Mouse (Mus musculus) forebrain, embryonic 12.5 days (tissue): ENCODE results near the gene Zbtb20. TPM values are rescaled to one million over a fixed set of nuclear protein-coding genes. Genes with fewer than 3 reads are reported as not detected.
A peak's percentile ranks its signal among the peaks of the same experiment; 100 is the strongest.

Source experiments
- ATAC-seq: fragments of 200-750 bp; cut with Nextera tagmentation; 2 replicates; pipeline ENCODE4 v1.8.0; 2017; ENCODE audit warnings: moderate TSS enrichment; ENCODE audit not compliant: low FRiP score
- H3K27ac ChIP-seq: fragments of 300-500 bp; sonication (generic); 2 replicates; pipeline ENCODE4 v1.5.1; 2016; ENCODE audit warnings: mild to moderate bottlenecking
- H3K27me3 ChIP-seq: fragments of 300-500 bp; sonication (generic); 2 replicates; pipeline ENCODE4 v1.6.1; 2016; ENCODE audit warnings: mild to moderate bottlenecking
- H3K36me3 ChIP-seq: fragments of 300-500 bp; sonication (generic); replicated peaks from 2 replicates; pipeline ENCODE4 v1.6.1; 2016; ENCODE audit warnings: mild to moderate bottlenecking
- H3K4me1 ChIP-seq: fragments of 300-500 bp; sonication (generic); 2 replicates; pipeline ENCODE4 v1.6.1; 2016
- H3K4me2 ChIP-seq: fragments of 300-500 bp; sonication (generic); 2 replicates; pipeline ENCODE4 v1.6.1; 2016; ENCODE audit warnings: mild to moderate bottlenecking, moderate library complexity
- H3K4me3 ChIP-seq: fragments of 300-500 bp; sonication (generic); replicated peaks from 2 replicates; pipeline ENCODE4 v1.5.1; 2016; ENCODE audit warnings: mild to moderate bottlenecking
- H3K9ac ChIP-seq: fragments of 300-500 bp; sonication (generic); 2 replicates; pipeline ENCODE4 v1.6.1; 2016; ENCODE audit warnings: mild to moderate bottlenecking
- H3K9me3 ChIP-seq: fragments of 300-500 bp; sonication (generic); 2 replicates; pipeline ENCODE4 v1.6.1; 2016
- WGBS: fragments of 180-500 bp; shearing (Covaris S2); methylation state at CpG from one replicate; pipeline ENCODE4 v1.1.7; 2016; 5-methylcytosine and 5-hydroxymethylcytosine counted together
- polyA plus RNA-seq: library from polyadenylated mRNA; unstranded; fragments of >200 nt; fragmentation: Nextera tagmentation; extraction: Ambion mirVana; gene quantifications from 2 replicates; pipeline ENCODE4 v1.2.1, GENCODE M21; 2016

Zbtb20 gene
- polyA plus RNA-seq, 1 experiment from 2014 or later: 73.6 TPM

GRCm38 (mm10) chr16:43402888-43403287 is 527.2 kb downstream of the Zbtb20 start:
- H3K36me3 ChIP-seq: no peaks in the 10 kb centered on the region
- H3K4me1 ChIP-seq: peaks cover 7% of the 10 kb centered on the region; the same call in 1 of the 2 replicates
- no peaks in the 10 kb centered on the region for H3K9me3 ChIP-seq
- H3K9ac ChIP-seq: no peak overlapping the region
- 86% methylated on average over 4 of the region's 4 CpGs for WGBS
- no peak overlapping the region for H3K4me3 ChIP-seq
- ATAC-seq: no peak
- no peak overlapping the region for H3K4me2 ChIP-seq
- H3K27ac ChIP-seq: no peak overlapping the region
- no peaks in the 10 kb centered on the region for H3K27me3 ChIP-seq

DNA sequence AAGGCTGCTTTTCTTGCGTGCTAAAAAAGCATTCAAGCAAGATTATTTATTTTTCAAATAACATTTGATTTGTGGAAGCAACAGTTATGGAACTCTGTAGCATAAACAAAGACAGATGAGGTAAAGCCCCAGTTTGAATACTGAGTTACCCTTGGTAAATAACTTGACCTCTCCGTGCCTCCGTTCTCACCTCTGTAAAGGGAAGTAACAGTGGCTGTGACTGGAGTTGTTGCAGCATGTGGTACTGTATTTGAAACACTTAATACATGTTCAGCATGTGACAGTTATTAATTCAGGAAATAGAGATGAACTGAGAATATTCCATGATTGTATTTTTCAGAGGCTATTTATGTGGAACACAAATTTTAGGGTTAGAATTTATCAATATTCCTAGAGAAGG is 529.4 kb downstream of the Zbtb20 start:
- no peak for ATAC-seq
- Histone ChIP-seq H3K4me1 (peaks cover 21% of the 10 kb centered on the region), H3K27me3 (no peaks in the 10 kb centered on the region), H3K4me3 (no peak overlapping the region), H3K27ac (no peak overlapping the region), H3K36me3 (no peaks in the 10 kb centered on the region), H3K4me2 (no peak overlapping the region), H3K9me3 (no peaks in the 10 kb centered on the region), H3K9ac (no peak overlapping the region)
- WGBS: 90% methylated on average over 3 of the region's 3 CpGs

- H3K4me1 ChIP-seq: peaks cover 21% of the 10 kb centered on the region
- H3K27me3 ChIP-seq: no peaks in the 10 kb centered on the region
- no peak overlapping the region for H3K9ac ChIP-seq
- WGBS: 64% methylated on average over 2 of the region's 2 CpGs
- H3K4me3 ChIP-seq: no peak overlapping the region
- H3K36me3 ChIP-seq: no peaks in the 10 kb centered on the region
- peak; percentile 73; the same call in 1 of the 2 replicates for ATAC-seq
- no peak overlapping the region for H3K4me2 ChIP-seq
- H3K27ac ChIP-seq: peak overlapping the region; percentile 25; the same call in 1 of the 2 replicates
- no peaks in the 10 kb centered on the region for H3K9me3 ChIP-seq
Measured at GRCm38 (mm10) chr16:43407594-43408142, 532.0 kb downstream of the Zbtb20 start.

- H3K27ac ChIP-seq: no peak overlapping the region
- no peaks in the 10 kb centered on the region for H3K9me3 ChIP-seq
- H3K9ac ChIP-seq: no peak overlapping the region
- WGBS: 85% methylated on average over 5 of the region's 5 CpGs
- H3K4me2 ChIP-seq: no peak overlapping the region
- ATAC-seq: no peak
- H3K4me3 ChIP-seq: no peak overlapping the region
- H3K36me3 ChIP-seq: no peaks in the 10 kb centered on the region
- peaks cover 21% of the 10 kb centered on the region for H3K4me1 ChIP-seq
- no peaks in the 10 kb centered on the region for H3K27me3 ChIP-seq
Measured at GRCm38 (mm10) chr16:43408622-43409021, 532.9 kb downstream of the Zbtb20 start.

DNA sequence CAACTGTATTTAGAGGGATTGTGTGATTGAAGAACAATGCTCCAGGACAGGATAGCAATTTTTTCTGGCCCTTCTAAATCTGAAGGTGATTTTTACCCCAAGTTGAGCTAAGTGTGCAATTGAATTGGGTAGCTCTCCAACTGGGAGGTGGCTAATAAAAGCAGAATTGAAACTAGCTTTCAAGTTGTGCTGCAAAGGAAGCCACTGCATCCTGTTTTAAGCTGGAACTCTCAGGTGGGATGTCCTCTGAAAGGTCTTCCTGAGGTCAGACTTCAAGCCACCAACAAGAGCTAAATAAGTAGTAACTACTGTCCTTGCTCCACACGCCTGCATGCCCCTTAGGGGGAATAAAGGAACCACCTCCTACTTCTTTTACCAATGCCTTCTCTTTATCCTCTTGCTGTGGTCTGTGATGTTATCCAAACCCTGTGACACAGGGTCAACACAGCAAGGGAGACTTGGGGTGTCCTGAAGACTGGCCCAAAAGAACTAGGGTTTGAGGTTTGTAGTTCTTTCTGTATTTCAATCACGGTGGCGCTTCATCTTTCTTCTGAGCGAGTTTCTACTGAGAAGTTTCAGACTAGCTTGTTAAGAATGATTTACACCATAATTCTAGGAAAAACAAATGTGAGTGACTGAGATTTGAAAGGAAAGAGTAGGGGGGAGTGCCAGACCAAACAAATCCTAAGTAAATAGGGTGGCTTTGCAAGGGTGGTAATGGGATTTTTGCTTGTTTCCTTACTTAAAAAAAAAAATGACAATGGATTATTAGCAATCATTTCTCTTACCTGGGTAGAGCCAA is 533.6 kb downstream of the Zbtb20 start:
- no peak overlapping the region for H3K27ac ChIP-seq
- no peak overlapping the region for H3K9ac ChIP-seq
- no peaks in the 10 kb centered on the region for H3K9me3 ChIP-seq
- ATAC-seq: no peak
- H3K4me1 ChIP-seq: peaks cover 21% of the 10 kb centered on the region
- WGBS: 78% methylated on average over 4 of the region's 4 CpGs
- H3K36me3 ChIP-seq: no peaks in the 10 kb centered on the region
- no peaks in the 10 kb centered on the region for H3K27me3 ChIP-seq
- H3K4me2 ChIP-seq: no peak overlapping the region
- H3K4me3 ChIP-seq: no peak overlapping the region

DNA sequence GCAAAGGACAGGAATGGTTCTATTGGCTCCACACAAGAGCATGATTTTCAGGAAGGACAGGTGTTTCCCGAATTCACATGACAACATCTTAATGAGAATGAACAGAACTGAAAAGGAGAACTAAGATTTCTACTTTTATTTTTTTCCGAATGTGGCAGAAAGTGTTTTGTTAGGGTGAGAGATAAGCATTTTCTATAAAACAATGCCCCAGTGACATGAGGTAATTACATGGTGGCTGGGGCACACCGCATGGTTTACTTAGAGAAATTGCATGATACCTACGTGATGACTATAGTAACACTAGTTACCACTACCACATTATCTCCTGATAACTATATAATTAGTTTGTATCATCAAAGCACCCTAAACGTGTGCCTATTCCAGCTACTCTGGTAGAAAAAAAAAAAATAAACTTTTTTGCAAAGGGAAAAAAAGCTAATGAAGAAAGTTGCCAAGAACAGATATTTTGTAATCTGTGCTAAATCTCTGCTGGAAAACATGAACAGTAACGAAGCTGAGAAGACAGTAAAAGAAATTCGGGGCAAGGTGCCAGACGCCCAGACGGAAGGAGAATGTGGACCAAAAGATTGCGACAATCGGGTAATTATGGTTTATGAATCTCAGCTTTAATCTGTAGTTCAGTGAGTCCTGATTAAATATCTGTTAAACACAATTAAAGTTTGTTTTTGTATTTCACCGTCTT is 534.4 kb downstream of the Zbtb20 start:
- WGBS: 78% methylated on average over 12 of the region's 12 CpGs
- no peak overlapping the region for H3K4me2 ChIP-seq
- H3K9ac ChIP-seq: no peak overlapping the region
- H3K27me3 ChIP-seq: no peaks in the 10 kb centered on the region
- H3K4me1 ChIP-seq: peaks cover 21% of the 10 kb centered on the region
- H3K9me3 ChIP-seq: no peaks in the 10 kb centered on the region
- no peak for ATAC-seq
- no peaks in the 10 kb centered on the region for H3K36me3 ChIP-seq
- no peak overlapping the region for H3K4me3 ChIP-seq
- no peak overlapping the region for H3K27ac ChIP-seq

DNA sequence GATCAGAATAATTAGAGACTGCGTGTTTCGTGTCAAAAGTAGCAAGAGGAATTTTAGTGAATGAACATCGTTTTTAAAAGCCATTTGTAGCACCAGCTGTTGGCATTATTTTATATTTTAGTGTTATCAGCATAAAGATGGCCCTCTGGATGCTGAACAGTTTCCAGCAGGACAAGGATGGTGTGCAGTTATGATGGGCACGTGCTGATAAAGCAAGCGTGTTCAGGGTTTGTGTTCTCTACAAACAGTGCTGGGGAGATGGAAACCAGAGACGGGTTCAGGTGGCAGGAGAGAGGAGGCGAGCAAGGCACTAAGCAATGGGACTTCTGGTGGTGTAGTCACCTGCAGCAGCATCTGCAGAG is 534.9 kb downstream of the Zbtb20 start:
- no peak overlapping the region for H3K9ac ChIP-seq
- 81% methylated on average over 7 of the region's 7 CpGs for WGBS
- H3K4me3 ChIP-seq: no peak overlapping the region
- H3K4me1 ChIP-seq: peaks cover 21% of the 10 kb centered on the region
- no peaks in the 10 kb centered on the region for H3K27me3 ChIP-seq
- no peaks in the 10 kb centered on the region for H3K9me3 ChIP-seq
- no peaks in the 10 kb centered on the region for H3K36me3 ChIP-seq
- no peak overlapping the region for H3K27ac ChIP-seq
- H3K4me2 ChIP-seq: no peak overlapping the region
- no peak for ATAC-seq

- H3K4me1 ChIP-seq: no peaks in the 10 kb centered on the region
- H3K9me3 ChIP-seq: no peaks in the 10 kb centered on the region
- no peak overlapping the region for H3K4me3 ChIP-seq
- H3K36me3 ChIP-seq: no peaks in the 10 kb centered on the region
- no peak for ATAC-seq
- no peak overlapping the region for H3K27ac ChIP-seq
- no peak overlapping the region for H3K4me2 ChIP-seq
- whole genome bisulfite sequencing: 71% methylated on average over 4 of the region's 4 CpGs
- H3K27me3 ChIP-seq: no peaks in the 10 kb centered on the region
- H3K9ac ChIP-seq: no peak overlapping the region
Measured at GRCm38 (mm10) chr16:43415864-43416263, 540.2 kb downstream of the Zbtb20 start.

DNA sequence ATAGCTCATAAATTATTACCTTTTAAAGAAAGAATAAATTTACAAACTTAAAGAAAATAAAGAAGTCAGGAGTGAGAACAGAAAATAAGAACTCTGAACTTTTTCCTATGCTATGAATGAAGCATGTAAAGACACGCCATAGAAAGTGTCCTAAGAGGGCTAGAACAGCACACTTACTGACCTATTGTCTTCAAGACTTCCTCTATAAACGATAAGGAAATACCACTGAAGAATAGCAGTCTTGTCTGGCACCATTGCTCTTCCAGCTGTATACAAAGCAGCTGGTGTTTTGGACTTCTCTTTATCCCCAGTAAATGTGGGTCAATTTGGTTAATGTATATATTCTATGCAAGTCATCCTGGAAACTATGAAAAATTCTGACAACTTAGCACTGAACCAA is 544.2 kb downstream of the Zbtb20 start:
- no peaks in the 10 kb centered on the region for H3K9me3 ChIP-seq
- no peaks in the 10 kb centered on the region for H3K36me3 ChIP-seq
- 57% methylated on average over 2 of the region's 2 CpGs for WGBS
- ATAC-seq: no peak
- no peak overlapping the region for H3K4me3 ChIP-seq
- no peaks in the 10 kb centered on the region for H3K4me1 ChIP-seq
- H3K27me3 ChIP-seq: no peaks in the 10 kb centered on the region
- no peak overlapping the region for H3K4me2 ChIP-seq
- no peak overlapping the region for H3K27ac ChIP-seq
- no peak overlapping the region for H3K9ac ChIP-seq

DNA sequence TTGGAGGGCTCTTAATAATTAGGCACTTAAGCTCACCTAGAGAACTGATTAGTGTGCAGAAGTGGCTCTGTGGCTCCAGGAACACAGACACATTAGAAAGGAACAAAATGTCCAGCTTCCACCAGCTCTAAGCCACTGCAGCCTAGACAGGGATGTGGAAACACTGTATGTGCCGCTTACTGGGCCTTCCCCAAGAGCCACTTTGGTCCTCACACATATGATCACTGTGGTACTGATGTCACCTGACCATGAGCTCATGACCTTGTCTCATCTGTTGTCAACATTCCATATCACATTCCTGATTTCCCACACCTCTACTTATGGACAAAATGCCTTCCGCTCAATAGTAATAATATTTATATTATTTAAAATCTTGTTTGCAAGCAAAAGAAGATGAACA is 553.3 kb downstream of the Zbtb20 start:
- H3K9ac ChIP-seq: no peak overlapping the region
- H3K4me1 ChIP-seq: no peaks in the 10 kb centered on the region
- H3K27ac ChIP-seq: no peak overlapping the region
- H3K4me2 ChIP-seq: no peak overlapping the region
- H3K36me3 ChIP-seq: no peaks in the 10 kb centered on the region
- no peak for ATAC-seq
- H3K4me3 ChIP-seq: no peak overlapping the region
- H3K27me3 ChIP-seq: no peaks in the 10 kb centered on the region
- 92% methylated on average over 2 of the region's 2 CpGs for WGBS
- H3K9me3 ChIP-seq: no peaks in the 10 kb centered on the region

DNA sequence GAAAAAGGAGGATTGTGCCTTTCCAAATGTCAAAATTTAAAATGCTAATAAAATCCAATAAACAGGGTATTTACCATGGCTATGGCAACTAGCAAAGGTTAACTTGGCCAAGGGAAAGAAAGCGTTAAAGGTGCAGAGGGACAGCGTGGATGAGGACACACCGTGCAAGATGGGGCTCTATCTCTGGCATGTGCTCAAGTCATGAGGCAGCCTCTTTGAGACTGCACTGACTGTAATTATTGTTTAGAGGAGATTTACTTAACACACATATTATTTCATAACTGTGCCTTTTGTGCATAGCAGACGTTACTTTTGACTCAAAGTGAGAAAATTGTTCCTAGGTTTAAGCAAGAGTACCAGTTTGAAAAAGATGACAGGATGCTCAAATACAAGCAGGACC is 554.3 kb downstream of the Zbtb20 start:
- ATAC-seq: no peak
- H3K27me3 ChIP-seq: no peaks in the 10 kb centered on the region
- WGBS: 90% methylated on average over 4 of the region's 4 CpGs
- no peak overlapping the region for H3K9ac ChIP-seq
- no peak overlapping the region for H3K4me3 ChIP-seq
- H3K4me1 ChIP-seq: no peaks in the 10 kb centered on the region
- no peak overlapping the region for H3K27ac ChIP-seq
- no peaks in the 10 kb centered on the region for H3K36me3 ChIP-seq
- H3K4me2 ChIP-seq: no peak overlapping the region
- H3K9me3 ChIP-seq: no peaks in the 10 kb centered on the region

DNA sequence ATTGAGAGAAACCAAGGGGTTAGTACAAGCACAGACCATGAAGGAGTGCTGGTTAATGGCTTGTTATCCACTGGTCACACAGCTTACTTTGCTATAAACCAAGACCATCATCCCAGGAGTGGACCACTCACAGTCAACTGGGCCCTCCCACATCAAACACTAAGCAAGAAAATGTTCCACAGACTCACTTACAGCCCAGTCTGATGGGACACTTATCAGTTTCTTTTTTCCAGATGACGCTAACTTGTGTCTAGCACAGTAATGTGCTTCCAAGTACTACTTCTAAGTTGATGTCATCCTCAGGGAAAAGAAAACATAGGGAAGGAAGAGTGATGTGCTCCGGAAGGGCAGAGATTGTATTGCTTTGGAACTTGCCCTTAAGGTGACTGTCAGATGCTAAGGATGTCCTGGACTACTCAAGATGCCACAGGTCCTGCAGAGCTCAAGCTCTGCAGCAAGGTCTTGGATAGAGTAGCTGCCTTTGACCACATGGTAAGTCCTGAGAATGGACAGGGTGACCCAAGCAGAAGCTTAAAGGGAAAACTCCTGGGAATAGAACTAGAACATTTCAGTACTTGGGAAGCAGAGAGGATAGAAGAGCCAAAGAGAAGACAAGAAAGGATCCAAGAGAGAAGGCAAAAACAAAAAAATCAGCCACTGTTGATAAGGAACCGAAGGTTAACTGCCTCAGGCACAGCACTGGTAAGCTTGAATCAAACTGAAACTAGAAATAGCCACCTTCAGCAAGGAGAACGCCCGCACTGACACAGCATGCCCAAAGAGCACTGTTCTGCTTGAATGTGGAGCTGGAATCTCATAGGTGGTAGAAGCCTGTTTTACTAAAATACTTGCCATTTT is 556.1 kb downstream of the Zbtb20 start:
- H3K36me3 ChIP-seq: no peaks in the 10 kb centered on the region
- no peak overlapping the region for H3K4me2 ChIP-seq
- H3K4me1 ChIP-seq: no peaks in the 10 kb centered on the region
- no peaks in the 10 kb centered on the region for H3K9me3 ChIP-seq
- no peak overlapping the region for H3K27ac ChIP-seq
- 86% methylated on average over 5 of the region's 5 CpGs for WGBS
- H3K9ac ChIP-seq: no peak overlapping the region
- no peak for ATAC-seq
- no peak overlapping the region for H3K4me3 ChIP-seq
- no peaks in the 10 kb centered on the region for H3K27me3 ChIP-seq
